Mouse (Mus musculus) hindbrain, embryonic 14.5 days (tissue): ENCODE data around the gene Ncstn. TPM values are rescaled to one million over a fixed set of nuclear protein-coding genes. Genes with fewer than 3 reads are reported as not detected.

Experiments used
- ATAC-seq: fragments of 200-750 bp; cut with Nextera tagmentation; 2 replicates; pipeline ENCODE4 v1.8.0; 2017; ENCODE audit warnings: moderate number of reproducible peaks, mild to moderate bottlenecking, moderate TSS enrichment, moderate library complexity; ENCODE audit not compliant: low FRiP score
- DNase-seq: peaks from one replicate; pipeline ENCODE4 v3.0.0-alpha.2; 2015; ENCODE audit warnings: low spot score
- H3K27ac ChIP-seq: fragments of 300-500 bp; sonication (generic); 2 replicates; pipeline ENCODE4 v1.5.1; 2014; ENCODE audit warnings: mild to moderate bottlenecking, moderate library complexity
- H3K27me3 ChIP-seq: fragments of 300-500 bp; sonication (generic); 2 replicates; pipeline ENCODE4 v1.6.1; 2014; ENCODE audit warnings: mild to moderate bottlenecking, low read length, mixed read lengths; ENCODE audit not compliant: control insufficient read depth, insufficient read depth
- H3K36me3 ChIP-seq: fragments of 300-500 bp; sonication (generic); replicated peaks from 2 replicates; pipeline ENCODE4 v1.6.1; 2014; ENCODE audit not compliant: control insufficient read depth, insufficient read depth
- H3K4me1 ChIP-seq: fragments of 300-500 bp; sonication (generic); replicated peaks from 2 replicates; pipeline ENCODE4 v1.6.1; 2014; ENCODE audit warnings: antibody characterized with exemption, low read length, mixed read lengths; ENCODE audit not compliant: control insufficient read depth, insufficient read depth
- H3K4me2 ChIP-seq: fragments of 300-500 bp; sonication (generic); replicated peaks from 2 replicates; pipeline ENCODE4 v1.6.1; 2014; ENCODE audit warnings: mild to moderate bottlenecking, moderate library complexity
- H3K4me3 ChIP-seq: fragments of 300-500 bp; sonication (generic); replicated peaks from 2 replicates; pipeline ENCODE4 v1.5.1; 2014; ENCODE audit warnings: mild to moderate bottlenecking, low read length
- H3K9ac ChIP-seq: fragments of 300-500 bp; sonication (generic); 2 replicates; pipeline ENCODE4 v1.6.1; 2014
- H3K9me3 ChIP-seq: fragments of 300-500 bp; sonication (generic); 2 replicates; pipeline ENCODE4 v1.6.1; 2016; ENCODE audit warnings: low read length; ENCODE audit not compliant: control insufficient read depth
- WGBS: fragments of 180-500 bp; shearing (Covaris S2); extraction: QIAGEN DNeasy Blood & Tissue Kit; methylation state at CpG from one replicate; pipeline ENCODE4 v1.1.7; 2014; 5-methylcytosine and 5-hydroxymethylcytosine counted together
- polyA plus RNA-seq: library from polyadenylated mRNA; unstranded; fragments of >200 nt; fragmentation: Nextera tagmentation; extraction: Ambion mirVana; gene quantifications from 2 replicates; pipeline ENCODE4 v1.2.1, GENCODE M21; 2014

The Ncstn gene
- polyA plus RNA-seq, 1 experiment from 2014 or later: 111 TPM

GRCm38 (mm10) chr1:172093522-172093921 lies 10.9 kb upstream of the Ncstn start:
- Histone ChIP-seq H3K4me2 (no peak overlapping the region), H3K9ac (no peak overlapping the region), H3K27me3 (no peaks in the 10 kb centered on the region), H3K4me3 (no peak overlapping the region), H3K36me3 (peaks cover 88% of the 10 kb centered on the region), H3K4me1 (no peaks in the 10 kb centered on the region), H3K9me3 (no peaks in the 10 kb centered on the region), H3K27ac (no peak overlapping the region)
- DNase-seq: no peak
- WGBS: 56% methylated on average over 3 of the region's 3 CpGs
- no peak for ATAC-seq

- no peaks in the 10 kb centered on the region for H3K27me3 ChIP-seq
- 3% methylated on average over 22 of the region's 24 CpGs for WGBS
- peak overlapping the region; percentile 79 for H3K4me2 ChIP-seq
- H3K4me1 ChIP-seq: peaks cover 22% of the 10 kb centered on the region
- DNase-seq (no peak), ATAC-seq (no peak)
- H3K27ac ChIP-seq: peak overlapping the region; percentile 50; the same call in 1 of the 2 replicates
- no peaks in the 10 kb centered on the region for H3K9me3 ChIP-seq
- peak overlapping the region; percentile 89 for H3K9ac ChIP-seq
- H3K36me3 ChIP-seq: peaks cover 22% of the 10 kb centered on the region
- H3K4me3 ChIP-seq: peak overlapping the region; percentile 74
Measured at GRCm38 (mm10) chr1:172082899-172083445, 377 bp upstream of the Ncstn start.

GRCm38 (mm10) chr1:172077981-172078380 lies 4.6 kb downstream of the Ncstn start:
- Histone ChIP-seq H3K9me3 (no peaks in the 10 kb centered on the region), H3K27me3 (no peaks in the 10 kb centered on the region), H3K4me1 (peaks cover 8% of the 10 kb centered on the region), H3K27ac (no peak overlapping the region), H3K4me3 (no peak overlapping the region), H3K9ac (no peak overlapping the region), H3K36me3 (peaks cover 69% of the 10 kb centered on the region), H3K4me2 (no peak overlapping the region)
- no peak for ATAC-seq
- no peak for DNase-seq
- 80% methylated on average over 5 of the region's 5 CpGs for WGBS

- 97% methylated on average over 7 of the region's 7 CpGs for WGBS
- Histone ChIP-seq H3K4me2 (no peak overlapping the region), H3K27me3 (no peaks in the 10 kb centered on the region), H3K9me3 (no peaks in the 10 kb centered on the region), H3K4me1 (no peaks in the 10 kb centered on the region), H3K36me3 (peaks cover 99% of the 10 kb centered on the region), H3K27ac (no peak overlapping the region), H3K9ac (no peak overlapping the region), H3K4me3 (no peak overlapping the region)
- ATAC-seq (no peak), DNase-seq (no peak)
Measured at GRCm38 (mm10) chr1:172072604-172073003, 10.0 kb downstream of the Ncstn start.

- no peak overlapping the region for H3K4me2 ChIP-seq
- peaks cover 99% of the 10 kb centered on the region for H3K36me3 ChIP-seq
- H3K27ac ChIP-seq: no peak overlapping the region
- no peak overlapping the region for H3K4me3 ChIP-seq
- no peak overlapping the region for H3K9ac ChIP-seq
- no peaks in the 10 kb centered on the region for H3K27me3 ChIP-seq
- 40% methylated on average over 4 of the region's 4 CpGs for WGBS
- H3K4me1 ChIP-seq: no peaks in the 10 kb centered on the region
- H3K9me3 ChIP-seq: no peaks in the 10 kb centered on the region
- ATAC-seq: no peak
- DNase-seq: no peak
Measured at GRCm38 (mm10) chr1:172071556-172071955, 11.0 kb downstream of the Ncstn start.

- 90% methylated on average over 6 of the region's 6 CpGs for WGBS
- H3K9ac ChIP-seq: no peak overlapping the region
- no peaks in the 10 kb centered on the region for H3K9me3 ChIP-seq
- no peaks in the 10 kb centered on the region for H3K4me1 ChIP-seq
- no peak overlapping the region for H3K4me3 ChIP-seq
- H3K27me3 ChIP-seq: no peaks in the 10 kb centered on the region
- ATAC-seq: no peak
- H3K4me2 ChIP-seq: no peak overlapping the region
- DNase-seq: no peak
- peaks cover 99% of the 10 kb centered on the region for H3K36me3 ChIP-seq
- no peak overlapping the region for H3K27ac ChIP-seq
Measured at GRCm38 (mm10) chr1:172070227-172070626, 12.4 kb downstream of the Ncstn start.

- Histone ChIP-seq H3K9ac (no peak overlapping the region), H3K27me3 (no peaks in the 10 kb centered on the region), H3K27ac (peak overlapping the region; percentile 53; the same call in 1 of the 2 replicates), H3K9me3 (no peaks in the 10 kb centered on the region), H3K4me2 (no peak overlapping the region), H3K36me3 (peaks cover 56% of the 10 kb centered on the region), H3K4me1 (peaks cover 9% of the 10 kb centered on the region), H3K4me3 (no peak overlapping the region)
- ATAC-seq (peak; percentile 51), DNase-seq (no peak)
- 42% methylated on average over 13 of the region's 13 CpGs for WGBS
Measured at GRCm38 (mm10) chr1:172064613-172065141, 17.9 kb downstream of the Ncstn start.

GRCm38 (mm10) chr1:172063291-172064023 lies 19.1 kb downstream of the Ncstn start:
- H3K9me3 ChIP-seq: no peaks in the 10 kb centered on the region
- H3K9ac ChIP-seq: no peak overlapping the region
- no peak overlapping the region for H3K27ac ChIP-seq
- H3K27me3 ChIP-seq: no peaks in the 10 kb centered on the region
- DNase-seq (no peak), ATAC-seq (no peak)
- peaks cover 12% of the 10 kb centered on the region for H3K4me1 ChIP-seq
- H3K36me3 ChIP-seq: peaks cover 44% of the 10 kb centered on the region
- no peak overlapping the region for H3K4me3 ChIP-seq
- 71% methylated on average over 4 of the region's 4 CpGs for WGBS
- H3K4me2 ChIP-seq: no peak overlapping the region

- Histone ChIP-seq H3K4me2 (no peak overlapping the region), H3K4me1 (peaks cover 24% of the 10 kb centered on the region), H3K27ac (no peak overlapping the region), H3K4me3 (no peak overlapping the region), H3K9me3 (no peaks in the 10 kb centered on the region), H3K36me3 (peaks cover 31% of the 10 kb centered on the region), H3K9ac (no peak overlapping the region), H3K27me3 (no peaks in the 10 kb centered on the region)
- ATAC-seq (no peak), DNase-seq (no peak)
- 70% methylated on average over 2 of the region's 2 CpGs for WGBS
Measured at GRCm38 (mm10) chr1:172062101-172062500, 20.5 kb downstream of the Ncstn start.
